Mouse (Mus musculus) left cerebral cortex, postnatal 14 days (tissue): ENCODE results near the gene Tgfbr3. TPM values are rescaled to one million over a fixed set of nuclear protein-coding genes. Genes with fewer than 3 reads are reported as not detected.

Source experiments
- DNase-seq, 2 experiments: peaks; one replicate each; pipeline ENCODE4 v3.0.0; 2021 to 2022; ENCODE audit warnings: low spot score in 2 of 2, mixed read lengths in 1 of 2
- intact Hi-C: fragments of 180-260 bp; cut with DNase I; formaldehyde crosslinking; loops from one replicate; pipeline ENCODE4 v1.15.1; 2025
- total RNA-seq, 2 experiments: library from RNA; stranded (reverse); gene quantifications; 2 replicates each; pipeline ENCODE4 v1.2.3; 2021

Tgfbr3 gene
- total RNA-seq, 2 experiments from 2014 or later = 9.3 TPM

DNA sequence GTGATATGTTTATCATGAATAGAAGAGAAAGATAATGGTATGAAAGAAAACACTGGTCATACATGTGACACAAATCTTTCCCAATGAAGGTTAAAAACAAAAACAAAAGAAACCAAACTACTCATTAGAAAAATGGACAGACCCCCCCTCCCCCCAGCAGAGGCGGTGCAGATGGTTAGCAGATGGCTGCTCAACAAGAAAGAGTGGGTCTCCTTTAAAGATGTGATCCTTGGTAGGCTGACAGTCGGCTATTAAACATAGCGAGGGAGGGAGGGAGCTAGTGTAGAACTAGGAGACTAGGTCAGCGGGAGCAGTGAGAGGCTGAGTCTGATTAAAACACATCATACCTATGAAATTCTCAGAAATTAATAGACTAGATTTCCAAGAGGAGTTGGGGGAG, 186.5 kb downstream of the Tgfbr3 start:
- no peak for DNase-seq
- intact Hi-C loops = no loop called here

DNA sequence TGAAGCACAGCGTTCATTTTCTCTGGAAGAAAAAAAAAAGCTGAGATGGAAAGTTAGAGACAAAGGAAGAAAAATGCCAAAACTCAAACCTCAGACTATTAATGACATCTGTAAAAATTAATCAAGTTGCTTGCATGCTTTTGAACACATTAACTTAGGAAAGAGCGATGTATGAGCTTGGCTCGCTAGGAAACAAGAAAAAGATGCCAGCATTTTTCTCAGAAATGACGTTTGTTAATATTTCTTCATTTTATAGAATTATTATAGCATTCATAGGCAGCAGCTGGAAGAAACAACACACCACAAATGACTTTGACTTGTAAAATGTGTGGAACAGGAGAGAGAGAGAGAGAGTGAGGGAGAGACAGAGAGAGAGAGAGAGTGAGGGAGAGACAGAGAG, 187.7 kb downstream of the Tgfbr3 start:
- no peak for DNase-seq
- intact Hi-C loops = no loop called here

DNA sequence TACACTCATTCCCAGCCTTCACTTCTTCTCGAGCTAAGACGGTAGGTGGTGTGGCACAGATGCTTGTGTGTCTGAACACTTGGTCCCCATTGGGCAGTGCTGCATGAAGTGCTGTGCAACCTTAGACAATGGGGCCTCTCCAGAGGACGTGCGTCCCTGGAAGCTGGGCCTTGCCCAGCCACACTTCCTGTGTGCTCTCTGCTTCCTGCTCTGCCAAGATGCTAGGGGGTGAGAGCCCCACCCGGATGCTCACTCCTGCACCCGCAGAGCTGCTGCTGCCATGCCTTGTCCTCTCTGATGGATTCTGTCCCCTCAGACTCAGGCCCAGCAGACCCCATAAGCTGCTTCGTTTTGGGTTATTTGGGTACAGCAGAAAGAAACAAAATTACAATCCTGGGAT, 188.3 kb downstream of the Tgfbr3 start:
- DNase-seq = no peak
- intact Hi-C loops = no loop called here

DNA sequence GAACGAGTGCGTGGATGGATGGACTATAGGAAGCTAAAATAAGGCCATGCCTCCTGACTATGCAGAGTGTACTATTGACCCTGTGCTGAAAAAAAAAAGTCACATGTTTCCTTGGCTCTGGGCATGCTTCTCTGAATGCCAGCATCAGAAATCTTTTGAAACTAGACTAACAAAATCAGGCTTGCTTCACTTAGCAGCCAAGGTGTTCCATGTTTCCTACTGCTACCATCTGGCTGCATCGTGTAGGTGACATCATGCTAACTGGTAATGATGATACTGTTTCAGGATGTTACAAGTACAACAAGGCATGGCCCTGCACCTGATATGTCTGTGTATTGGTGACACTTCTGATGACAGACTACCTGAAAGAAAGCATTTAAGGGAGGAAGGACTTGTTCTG, 189.8 kb downstream of the Tgfbr3 start:
- intact Hi-C loops = no loop called here
- no peak for DNase-seq

DNA sequence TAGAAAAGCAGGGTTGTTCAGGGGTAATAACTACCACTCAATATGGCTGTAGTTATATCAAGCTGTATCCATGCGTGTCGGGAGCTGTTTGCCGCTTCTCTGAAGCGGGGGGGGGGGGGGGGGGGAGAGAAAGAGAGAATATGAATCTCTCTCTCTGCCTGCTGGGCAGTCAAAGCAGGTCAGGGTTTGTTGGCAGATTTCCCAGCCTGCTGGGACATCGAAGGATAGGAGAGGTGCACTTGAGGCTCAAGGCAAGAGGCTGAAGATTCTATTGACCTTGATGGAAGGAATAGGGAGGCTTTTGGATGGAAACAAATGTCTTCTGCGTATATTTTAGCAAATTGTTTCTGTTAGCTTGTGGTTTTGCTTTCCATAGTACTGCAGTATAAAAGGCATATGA, 190.4 kb downstream of the Tgfbr3 start:
- DNase-seq = no peak
- intact Hi-C loops = no loop called here

DNA sequence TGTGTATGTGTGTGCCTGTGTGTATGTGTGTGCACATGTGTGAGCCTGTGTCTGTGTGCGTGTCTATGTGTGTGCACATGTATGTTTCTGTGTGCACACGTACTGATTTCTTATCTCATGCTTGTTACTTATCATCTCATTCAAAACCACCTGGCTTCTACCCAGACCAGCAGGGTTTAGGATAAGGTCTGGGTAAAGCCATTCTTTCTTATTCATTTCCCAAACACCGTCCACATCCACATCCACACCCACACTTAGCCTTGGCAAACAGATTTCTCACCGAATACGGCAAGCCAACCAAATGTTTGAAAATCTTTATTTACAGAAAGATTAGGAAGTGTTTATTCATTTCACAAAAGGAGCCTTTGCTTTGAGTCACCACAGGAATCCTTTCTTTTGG, 191.4 kb downstream of the Tgfbr3 start:
- DNase-seq = no peak
- intact Hi-C loops = no loop called here

DNA sequence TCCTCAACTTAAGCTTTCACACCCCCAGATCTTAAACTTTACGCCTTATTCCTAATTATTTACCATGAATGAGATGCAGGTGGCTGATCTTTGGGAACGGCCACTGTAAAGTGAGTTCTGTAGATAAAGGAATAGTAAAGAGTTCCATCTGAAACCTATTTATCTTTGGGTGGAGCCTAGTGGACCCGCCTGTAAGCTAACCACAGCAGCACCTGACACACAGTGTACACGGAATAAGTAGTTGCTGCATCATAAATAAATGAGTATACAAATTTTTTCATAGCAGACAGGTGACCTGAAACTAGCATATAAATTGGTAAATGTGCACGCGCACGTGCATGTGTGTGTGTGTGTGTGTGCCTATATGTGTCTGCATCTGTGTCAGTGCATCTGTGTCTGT, 192.1 kb downstream of the Tgfbr3 start:
- DNase-seq = no peak
- intact Hi-C loops = no loop called here

DNA sequence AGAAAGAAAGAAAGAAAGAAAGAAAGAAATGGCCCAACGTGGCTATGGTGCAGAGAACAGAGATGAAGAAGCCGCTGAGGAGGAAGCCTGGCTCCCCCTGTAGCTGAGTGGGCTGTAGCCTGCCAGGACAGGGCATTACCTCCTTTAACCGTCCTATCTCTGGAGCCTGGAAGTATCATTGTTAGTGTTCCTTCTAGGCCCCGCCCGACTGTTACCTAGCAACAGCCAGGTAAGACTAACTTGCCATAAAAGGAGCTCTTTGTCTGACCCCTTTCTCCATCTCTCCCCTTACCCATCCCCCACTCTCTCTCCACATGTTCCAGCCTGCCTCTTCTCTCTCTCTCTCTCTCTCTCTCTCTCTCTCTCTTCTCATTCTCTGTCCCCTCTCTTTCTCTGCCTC, 195.2 kb downstream of the Tgfbr3 start:
- intact Hi-C loops = no loop called here

DNA sequence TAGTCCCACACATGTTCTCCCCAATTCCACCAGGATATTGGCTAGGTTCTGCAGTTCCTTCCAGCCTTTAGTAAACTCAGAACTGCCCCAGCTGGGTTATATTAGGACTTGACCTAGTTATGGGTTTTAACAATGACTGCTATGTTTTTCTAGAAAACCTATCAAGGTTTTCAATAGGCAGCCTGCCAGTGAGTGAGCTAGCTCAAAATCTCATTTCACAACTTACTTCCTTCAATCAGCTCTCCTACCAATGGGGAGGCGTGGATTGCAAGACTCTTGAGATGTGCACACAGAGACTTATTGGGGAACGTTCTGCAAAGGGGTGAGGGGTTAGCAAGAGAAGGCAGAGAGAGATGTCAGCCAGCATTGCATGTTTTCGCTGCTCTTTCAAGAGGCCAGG, 196.2 kb downstream of the Tgfbr3 start:
- DNase-seq = no peak
- intact Hi-C loops = no loop called here

More for the DNA sequence above, 195.2 kb downstream of the Tgfbr3 start:
- DNase-seq = no peak

DNA sequence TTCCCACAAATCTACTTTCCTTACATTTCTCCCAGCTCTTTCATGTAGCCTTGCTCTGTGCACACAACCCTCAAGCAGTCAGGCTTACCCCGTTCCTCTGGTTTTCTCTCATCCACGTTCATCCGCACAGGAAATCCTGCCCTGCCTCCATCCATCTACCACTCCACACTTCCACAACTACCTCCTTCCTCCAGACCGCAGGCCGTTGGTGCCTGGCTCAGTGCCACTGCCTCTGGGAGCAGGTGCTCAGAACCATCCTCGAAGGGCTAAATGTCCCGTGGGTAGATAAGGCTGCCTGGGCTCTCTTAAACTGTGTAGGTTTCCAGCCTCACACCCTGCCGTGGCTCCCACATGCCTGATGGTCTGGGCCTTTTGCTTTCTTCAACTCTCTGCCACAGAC, 197.3 kb downstream of the Tgfbr3 start:
- intact Hi-C loops = no loop called here
- DNase-seq = no peak

DNA sequence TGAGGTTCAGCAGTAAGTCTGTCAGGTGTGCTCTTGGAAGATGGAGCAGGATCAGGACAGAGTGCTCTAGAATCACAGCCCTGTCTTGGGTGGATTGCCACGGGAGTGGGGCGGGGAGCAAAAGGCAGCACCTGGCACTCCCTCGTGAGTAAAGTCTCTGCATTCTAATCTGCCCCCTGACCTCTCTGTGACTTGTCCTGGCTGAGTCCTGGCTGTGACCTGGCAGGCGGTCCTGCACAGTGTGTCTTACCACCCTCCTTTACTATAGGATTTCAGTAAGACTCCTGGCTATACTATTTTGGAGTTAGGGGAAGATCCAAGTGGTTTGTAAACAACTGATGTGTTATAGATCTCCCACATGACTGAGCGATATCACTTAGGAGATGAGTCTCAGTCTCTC, 199.5 kb downstream of the Tgfbr3 start:
- DNase-seq = no peak
- intact Hi-C loops = no loop called here

DNA sequence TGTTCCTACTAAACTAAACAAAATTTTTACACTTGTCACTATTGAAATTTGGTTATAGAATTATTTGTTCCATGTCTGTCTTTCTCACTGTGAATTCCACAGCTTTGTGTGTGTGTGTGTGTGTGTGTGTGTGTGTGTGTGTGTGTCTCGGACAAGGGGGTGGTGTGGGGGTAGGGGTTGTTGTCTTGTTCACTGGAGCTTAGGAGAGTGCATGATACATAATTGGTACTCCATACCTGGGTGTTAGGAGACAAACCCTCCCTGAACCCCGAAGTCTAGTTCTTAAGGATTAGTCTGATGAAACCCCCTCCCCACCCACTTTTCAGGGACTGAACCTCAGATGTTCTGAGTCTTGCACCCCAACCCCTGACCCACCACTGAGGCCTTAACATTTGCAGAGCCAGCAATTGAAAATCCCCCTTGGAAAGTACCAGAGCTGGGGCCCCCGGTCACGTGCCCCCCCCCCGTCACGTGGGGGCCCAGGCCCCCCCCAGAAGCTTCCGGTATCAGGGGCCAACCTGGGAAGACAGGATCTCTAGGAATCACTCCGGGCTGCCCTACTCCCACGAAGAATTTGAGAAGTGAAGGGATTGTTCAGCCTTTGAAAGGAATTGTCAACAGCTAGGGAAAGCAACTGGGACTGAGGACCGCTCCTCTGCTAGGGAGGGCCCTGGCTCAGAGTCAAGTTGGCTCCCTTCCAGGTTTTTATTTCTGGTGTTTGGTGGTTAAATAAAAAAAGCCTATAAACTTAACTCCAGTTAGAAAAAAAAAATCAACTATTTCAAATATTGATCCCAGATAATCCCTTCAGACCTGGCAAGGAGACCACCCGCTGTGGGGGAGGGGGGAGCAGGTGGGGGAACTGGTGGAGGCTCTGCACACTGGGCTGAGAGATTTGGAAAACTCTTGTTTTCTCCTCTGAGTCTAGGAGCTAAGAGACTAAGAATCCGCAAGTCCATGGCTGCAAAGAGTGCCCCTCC, 201.3 kb downstream of the Tgfbr3 start:
- DNase-seq = peak; percentile 73 to 79
- intact Hi-C loops = no loop called here

DNA sequence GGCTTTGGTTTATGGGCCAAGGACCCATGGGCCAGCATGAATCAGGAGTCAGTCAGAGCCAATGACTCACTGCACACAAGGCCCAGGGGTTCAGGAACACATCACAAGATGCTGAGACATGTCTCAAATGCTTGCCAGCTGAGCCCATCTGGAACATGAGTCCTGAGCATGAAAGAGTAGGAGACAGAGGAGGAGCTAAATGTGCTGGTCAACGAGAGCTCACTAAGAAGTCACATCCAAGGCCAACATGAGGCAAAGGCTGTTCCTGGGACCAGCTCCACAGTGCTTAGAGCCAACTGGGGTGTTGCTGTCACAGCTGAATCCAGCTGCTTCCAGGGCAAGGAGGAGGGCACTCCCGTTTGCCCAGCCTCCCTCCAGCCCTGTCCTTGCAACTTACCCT, 202.1 kb downstream of the Tgfbr3 start:
- intact Hi-C loops = no loop called here

DNA sequence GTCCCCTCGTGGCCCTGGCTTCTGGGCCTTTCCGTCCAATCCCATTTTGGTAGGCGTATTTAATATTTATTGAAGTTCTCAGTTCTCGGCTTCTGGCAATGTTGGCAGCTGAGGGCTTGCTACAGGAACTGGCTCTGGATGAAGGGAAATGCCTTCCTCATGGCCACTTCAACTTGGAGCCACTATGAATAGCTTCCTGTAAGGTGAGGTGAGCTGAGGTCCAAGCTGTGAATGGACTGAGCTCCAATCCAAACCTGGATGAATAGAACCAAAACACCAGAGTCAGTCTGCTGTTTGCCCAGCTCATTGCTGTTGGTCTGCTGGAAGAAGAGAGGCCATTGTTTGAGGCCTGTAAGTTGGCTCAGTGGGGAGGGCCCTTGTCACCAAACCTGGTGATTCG, 203.3 kb downstream of the Tgfbr3 start:
- intact Hi-C loops = no loop called here

More for the DNA sequence above, 202.1 kb downstream of the Tgfbr3 start:
- no peak for DNase-seq

DNA sequence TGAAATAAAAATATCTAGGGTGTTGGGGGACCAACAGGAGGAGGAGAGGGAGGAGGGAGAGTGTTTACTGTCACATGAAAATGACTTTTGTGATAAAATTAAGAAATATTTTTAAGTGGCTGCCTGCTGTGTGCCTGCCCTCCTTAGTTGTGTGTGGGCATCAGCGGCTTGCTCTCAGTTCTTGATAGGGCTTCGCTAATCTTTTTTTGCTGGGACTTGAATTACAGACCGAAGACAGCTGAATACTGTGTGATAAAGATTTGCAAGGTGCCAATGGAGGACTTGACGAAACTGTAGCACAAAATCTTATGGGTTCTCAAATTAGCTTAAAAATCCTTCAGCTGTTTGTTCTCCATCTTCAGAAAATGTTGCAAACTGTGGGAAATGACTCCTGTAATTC, 205.0 kb downstream of the Tgfbr3 start:
- no peak for DNase-seq
- intact Hi-C loops = no loop called here

More for the DNA sequence above, 203.3 kb downstream of the Tgfbr3 start:
- DNase-seq = no peak

DNA sequence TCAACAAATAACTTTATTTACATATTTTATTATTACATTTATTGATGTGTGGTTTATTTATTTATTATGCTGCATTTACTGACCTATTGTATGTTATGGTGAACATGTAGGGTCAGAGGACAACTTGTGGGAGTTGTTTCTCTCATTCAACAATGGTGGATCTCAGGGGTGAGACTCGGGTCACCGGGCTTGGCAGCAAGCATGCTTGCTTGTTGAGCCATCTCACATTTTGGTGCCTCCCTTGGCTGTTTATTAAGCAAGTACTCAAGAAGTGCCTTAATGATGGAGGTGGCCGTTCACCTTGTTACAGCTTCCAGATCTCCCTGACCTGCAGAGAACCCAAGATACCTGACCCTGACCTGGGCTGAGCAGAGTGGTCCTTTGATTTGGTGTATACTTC, 207.4 kb downstream of the Tgfbr3 start:
- intact Hi-C loops = no loop called here
- no peak for DNase-seq

DNA sequence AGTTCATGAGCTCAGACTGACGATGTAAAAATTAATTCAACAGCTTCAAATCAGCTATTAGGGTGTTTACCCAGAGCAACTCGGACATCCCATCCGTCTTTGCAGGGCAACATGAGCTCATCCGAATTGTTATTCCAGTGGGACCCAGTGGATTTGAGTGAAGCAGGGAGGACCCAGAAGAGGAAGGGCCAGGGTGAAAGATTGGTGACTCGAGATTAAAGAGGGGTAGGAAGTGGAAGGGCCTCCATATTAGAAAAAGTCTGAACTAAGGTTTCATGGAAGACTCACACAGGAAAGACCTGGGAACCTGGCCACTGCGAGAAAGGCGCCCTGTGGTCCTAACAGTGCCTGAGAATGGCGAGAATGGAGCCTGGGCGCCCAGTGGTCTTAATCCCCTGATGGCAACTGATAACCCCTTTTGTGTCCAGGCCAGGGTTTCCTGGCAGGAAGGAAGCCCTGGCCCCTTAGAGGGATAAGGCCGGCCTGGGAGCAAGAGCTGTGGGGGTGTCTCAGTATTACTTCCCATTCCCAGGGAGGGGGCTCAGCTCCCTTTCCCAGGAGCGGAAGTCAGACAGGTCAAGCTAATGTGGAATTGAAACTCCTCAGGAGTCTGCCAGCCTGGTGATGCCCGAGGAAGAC, 208.3 kb downstream of the Tgfbr3 start:
- intact Hi-C loops = no loop called here
- no peak for DNase-seq

DNA sequence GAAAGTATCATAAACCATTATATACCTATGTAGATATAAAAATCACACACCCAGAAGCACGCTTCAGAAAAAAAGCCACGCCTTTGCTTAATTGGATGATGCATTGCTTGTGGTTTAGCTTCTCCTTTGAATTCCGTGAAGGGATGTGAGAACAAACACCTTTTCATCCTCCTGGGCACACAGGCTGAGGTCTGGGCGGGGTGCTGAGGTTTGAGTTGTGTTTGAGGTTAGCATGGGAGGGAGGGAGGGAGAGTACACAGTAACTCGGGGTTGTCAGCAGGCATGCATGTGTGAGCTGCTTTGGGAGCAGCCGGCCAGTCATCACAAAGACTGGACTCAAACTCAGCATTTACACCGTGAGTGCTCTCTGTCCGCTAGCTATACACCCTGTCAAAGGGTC, 209.5 kb downstream of the Tgfbr3 start:
- no peak for DNase-seq
- intact Hi-C loops = no loop called here

DNA sequence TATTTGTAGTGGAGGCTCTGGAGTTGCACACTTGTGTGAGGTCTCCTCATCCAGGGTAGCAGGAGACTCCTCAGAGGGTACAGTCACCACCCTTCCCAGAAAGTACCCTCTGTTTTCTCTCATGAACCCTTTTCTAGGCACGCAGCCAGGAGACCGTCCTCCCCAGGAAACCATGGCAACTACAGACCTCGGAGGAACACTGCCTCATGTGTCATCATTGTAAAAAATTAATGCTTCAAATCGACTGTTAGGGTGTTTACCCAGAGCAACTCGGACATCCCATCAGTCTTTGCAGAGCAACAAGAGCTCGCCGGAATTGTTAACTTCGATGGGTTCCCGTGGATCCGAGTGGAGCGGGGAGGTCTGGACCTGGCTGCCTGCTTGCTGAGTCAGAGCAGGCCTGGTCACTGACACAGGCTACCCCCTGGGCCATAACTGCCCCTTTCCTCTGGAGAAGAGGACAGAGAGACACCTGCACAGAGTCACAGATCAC, 210.2 kb downstream of the Tgfbr3 start:
- DNase-seq = peak; percentile 44 to 49

DNA sequence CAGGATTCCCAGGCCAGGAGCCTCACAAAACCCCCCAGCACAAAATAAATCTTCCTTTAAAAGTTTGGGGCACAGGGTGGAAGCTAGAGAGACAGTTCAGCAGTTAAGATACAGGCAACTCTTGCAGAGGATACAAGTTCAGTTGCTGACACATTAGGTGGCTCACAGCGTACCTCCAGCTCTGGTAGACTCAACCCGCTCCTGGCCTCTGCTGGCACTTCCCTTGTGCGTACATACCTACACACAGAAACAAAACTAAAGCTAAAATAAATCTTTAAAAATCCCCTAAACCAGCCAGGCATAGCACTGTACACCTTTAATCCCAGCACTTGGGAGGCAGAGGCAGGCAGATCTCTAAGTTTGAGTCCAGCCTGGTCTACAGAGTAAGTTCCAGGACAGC, 211.1 kb downstream of the Tgfbr3 start:
- intact Hi-C loops = no loop called here

More for the DNA sequence above, 210.2 kb downstream of the Tgfbr3 start:
- intact Hi-C loops = no loop called here

DNA sequence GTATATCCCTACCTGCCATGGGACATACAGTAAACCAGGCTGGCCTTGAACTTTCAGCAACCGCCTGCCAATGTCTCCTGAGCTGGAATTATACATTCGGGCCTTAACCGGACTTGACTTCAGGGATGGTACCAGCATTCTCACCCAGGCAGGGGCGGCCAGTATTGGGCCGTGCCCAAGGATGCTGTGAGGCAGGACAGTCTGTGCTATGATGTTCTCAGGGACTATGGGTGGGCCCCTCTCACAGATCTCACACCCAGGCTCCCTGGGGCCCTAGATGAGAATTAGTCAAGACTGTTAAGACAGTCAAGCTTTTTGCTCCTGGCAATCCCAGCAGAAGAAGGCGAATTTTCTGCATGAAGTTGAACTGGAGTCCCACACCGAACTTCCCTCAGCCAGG, 211.5 kb downstream of the Tgfbr3 start:
- intact Hi-C loops = no loop called here
- DNase-seq = no peak

More for the DNA sequence above, 211.1 kb downstream of the Tgfbr3 start:
- no peak for DNase-seq
